Mouse (Mus musculus) midbrain, embryonic 13.5 days (tissue): ENCODE measurements around the gene Ptp4a2. TPM values are rescaled to one million over a fixed set of nuclear protein-coding genes. Genes with fewer than 3 reads are reported as not detected.

ENCODE experiments used
- ATAC-seq: fragments of 200-750 bp; cut with Nextera tagmentation; 2 replicates; pipeline ENCODE4 v1.8.0; 2017; ENCODE audit warnings: mild to moderate bottlenecking, moderate TSS enrichment, moderate library complexity
- H3K27ac ChIP-seq: fragments of 300-500 bp; sonication (generic); 2 replicates; pipeline ENCODE4 v1.5.1; 2015; ENCODE audit warnings: inconsistent platforms, mild to moderate bottlenecking, moderate library complexity
- H3K27me3 ChIP-seq: fragments of 300-500 bp; sonication (generic); 2 replicates; pipeline ENCODE4 v1.6.1; 2015; ENCODE audit warnings: mild to moderate bottlenecking, inconsistent platforms
- H3K36me3 ChIP-seq: fragments of 300-500 bp; sonication (generic); 2 replicates; pipeline ENCODE4 v1.6.1; 2015; ENCODE audit warnings: mild to moderate bottlenecking, inconsistent platforms
- H3K4me1 ChIP-seq: fragments of 300-500 bp; sonication (generic); replicated peaks from 2 replicates; pipeline ENCODE4 v1.6.1; 2015; ENCODE audit warnings: inconsistent platforms
- H3K4me2 ChIP-seq: fragments of 300-500 bp; sonication (generic); replicated peaks from 2 replicates; pipeline ENCODE4 v1.6.1; 2015; ENCODE audit warnings: moderate library complexity, mild to moderate bottlenecking, inconsistent platforms
- H3K4me3 ChIP-seq: fragments of 300-500 bp; sonication (generic); replicated peaks from 2 replicates; pipeline ENCODE4 v1.5.1; 2015; ENCODE audit warnings: mild to moderate bottlenecking, inconsistent platforms
- H3K9ac ChIP-seq: fragments of 300-500 bp; sonication (generic); replicated peaks from 2 replicates; pipeline ENCODE4 v1.6.1; 2015; ENCODE audit warnings: mild to moderate bottlenecking, inconsistent platforms
- H3K9me3 ChIP-seq: fragments of 300-500 bp; sonication (generic); 2 replicates; pipeline ENCODE4 v1.6.1; 2016; ENCODE audit warnings: mild to moderate bottlenecking, inconsistent platforms
- WGBS: fragments of 180-500 bp; shearing (Covaris S2); methylation state at CpG from one replicate; pipeline ENCODE4 v1.1.7; 2015; 5-methylcytosine and 5-hydroxymethylcytosine counted together
- polyA plus RNA-seq: library from polyadenylated mRNA; unstranded; fragments of >200 nt; fragmentation: Nextera tagmentation; extraction: Ambion mirVana; gene quantifications from 2 replicates; pipeline ENCODE4 v1.2.1, GENCODE M21; 2015

The Ptp4a2 gene
- polyA plus RNA-seq, 1 experiment from 2014 or later, result 287 TPM

- no peak overlapping the region for H3K4me2 ChIP-seq
- no peaks in the 10 kb centered on the region for H3K27me3 ChIP-seq
- no peaks in the 10 kb centered on the region for H3K36me3 ChIP-seq
- no peak for ATAC-seq
- H3K4me3 ChIP-seq, result no peak overlapping the region
- H3K9me3 ChIP-seq, result no peaks in the 10 kb centered on the region
- WGBS, result 82% methylated on average over 5 of the region's 5 CpGs
- no peak overlapping the region for H3K27ac ChIP-seq
- no peak overlapping the region for H3K9ac ChIP-seq
- H3K4me1 ChIP-seq, result peaks cover 15% of the 10 kb centered on the region
These were observed 27.5 kb upstream of the Ptp4a2 start for GRCm38 (mm10) chr4:129783506-129783905.

- Histone ChIP-seq H3K27me3 (no peaks in the 10 kb centered on the region), H3K27ac (no peak overlapping the region), H3K9me3 (no peaks in the 10 kb centered on the region), H3K4me2 (no peak overlapping the region), H3K4me3 (no peak overlapping the region), H3K4me1 (peaks cover 15% of the 10 kb centered on the region), H3K9ac (no peak overlapping the region), H3K36me3 (no peaks in the 10 kb centered on the region)
- ATAC-seq, result peak; percentile 24; the same call in 1 of the 2 replicates
- WGBS, result 3% methylated on average over 4 of the region's 4 CpGs
These were observed 25.8 kb upstream of the Ptp4a2 start for GRCm38 (mm10) chr4:129785178-129785577.

- Histone ChIP-seq H3K4me3 (no peak overlapping the region), H3K27ac (no peak overlapping the region), H3K27me3 (no peaks in the 10 kb centered on the region), H3K9ac (no peak overlapping the region), H3K4me2 (no peak overlapping the region), H3K9me3 (no peaks in the 10 kb centered on the region), H3K4me1 (peaks cover 10% of the 10 kb centered on the region), H3K36me3 (no peaks in the 10 kb centered on the region)
- ATAC-seq, result no peak
- 81% methylated on average over 8 of the region's 8 CpGs for WGBS
These were observed 22.3 kb upstream of the Ptp4a2 start for GRCm38 (mm10) chr4:129788693-129789092.

- Histone ChIP-seq H3K4me2 (no peak overlapping the region), H3K27me3 (no peaks in the 10 kb centered on the region), H3K9ac (no peak overlapping the region), H3K36me3 (no peaks in the 10 kb centered on the region), H3K4me3 (no peak overlapping the region), H3K9me3 (no peaks in the 10 kb centered on the region), H3K27ac (no peak overlapping the region), H3K4me1 (peaks cover 11% of the 10 kb centered on the region)
- 91% methylated on average over 2 of the region's 2 CpGs for WGBS
- ATAC-seq, result no peak
These were observed 21.4 kb upstream of the Ptp4a2 start for GRCm38 (mm10) chr4:129789635-129790034.

GRCm38 (mm10) chr4:129790475-129790874, 20.5 kb upstream of the Ptp4a2 start:
- Histone ChIP-seq H3K4me1 (peaks cover 19% of the 10 kb centered on the region), H3K27me3 (no peaks in the 10 kb centered on the region), H3K9me3 (no peaks in the 10 kb centered on the region), H3K27ac (no peak overlapping the region), H3K36me3 (no peaks in the 10 kb centered on the region), H3K9ac (no peak overlapping the region), H3K4me3 (no peak overlapping the region), H3K4me2 (no peak overlapping the region)
- WGBS, result 78% methylated on average over 3 of the region's 3 CpGs
- no peak for ATAC-seq

GRCm38 (mm10) chr4:129791399-129791798, 19.6 kb upstream of the Ptp4a2 start:
- Histone ChIP-seq H3K36me3 (no peaks in the 10 kb centered on the region), H3K9me3 (no peaks in the 10 kb centered on the region), H3K9ac (no peak overlapping the region), H3K4me2 (no peak overlapping the region), H3K4me1 (peaks cover 26% of the 10 kb centered on the region), H3K4me3 (no peak overlapping the region), H3K27me3 (0 out of 2 replicates have a peak, but pooled peaks cover 3% of the 10 kb centered on the region), H3K27ac (peak overlapping the region; percentile 54; the same call in 1 of the 2 replicates)
- ATAC-seq, result no peak
- 3% methylated on average over 1 of the region's 1 CpGs for WGBS

- Histone ChIP-seq H3K9ac (no peak overlapping the region), H3K27me3 (0 out of 2 replicates have a peak, but pooled peaks cover 3% of the 10 kb centered on the region), H3K36me3 (no peaks in the 10 kb centered on the region), H3K9me3 (no peaks in the 10 kb centered on the region), H3K4me3 (no peak overlapping the region), H3K4me1 (peaks cover 26% of the 10 kb centered on the region), H3K4me2 (no peak overlapping the region), H3K27ac (no peak overlapping the region)
- ATAC-seq, result no peak
- 89% methylated on average over 7 of the region's 7 CpGs for WGBS
These were observed 18.3 kb upstream of the Ptp4a2 start for GRCm38 (mm10) chr4:129792666-129793202.

GRCm38 (mm10) chr4:129793713-129794329, 17.2 kb upstream of the Ptp4a2 start:
- Histone ChIP-seq H3K27me3 (0 out of 2 replicates have a peak, but pooled peaks cover 3% of the 10 kb centered on the region), H3K4me3 (no peak overlapping the region), H3K4me1 (peaks cover 26% of the 10 kb centered on the region), H3K9ac (no peak overlapping the region), H3K9me3 (no peaks in the 10 kb centered on the region), H3K27ac (no peak overlapping the region), H3K36me3 (no peaks in the 10 kb centered on the region), H3K4me2 (no peak overlapping the region)
- 63% methylated on average over 5 of the region's 5 CpGs for WGBS
- no peak for ATAC-seq

GRCm38 (mm10) chr4:129795151-129795860, 15.7 kb upstream of the Ptp4a2 start:
- peak overlapping the region; percentile 29 for H3K4me2 ChIP-seq
- 0 out of 2 replicates have a peak, but pooled peaks cover 3% of the 10 kb centered on the region for H3K27me3 ChIP-seq
- H3K9me3 ChIP-seq, result no peaks in the 10 kb centered on the region
- 8% methylated on average over 17 of the region's 17 CpGs for WGBS
- H3K36me3 ChIP-seq, result no peaks in the 10 kb centered on the region
- peak overlapping the region; percentile 44 for H3K27ac ChIP-seq
- no peak for ATAC-seq
- 0 out of 2 replicates have a peak overlapping the region, but pooled peaks have one; percentile 11 for H3K9ac ChIP-seq
- peaks cover 26% of the 10 kb centered on the region for H3K4me1 ChIP-seq
- no peak overlapping the region for H3K4me3 ChIP-seq

- ATAC-seq, result no peak
- Histone ChIP-seq H3K36me3 (no peaks in the 10 kb centered on the region), H3K4me3 (no peak overlapping the region), H3K9me3 (no peaks in the 10 kb centered on the region), H3K4me1 (peaks cover 25% of the 10 kb centered on the region), H3K27ac (no peak overlapping the region; the same call in 1 of the 2 replicates), H3K27me3 (0 out of 2 replicates have a peak, but pooled peaks cover 3% of the 10 kb centered on the region), H3K9ac (no peak overlapping the region), H3K4me2 (peak overlapping the region; percentile 29; the same call in 1 of the 2 replicates)
- WGBS, result 36% methylated on average over 8 of the region's 8 CpGs
These were observed 15.2 kb upstream of the Ptp4a2 start for GRCm38 (mm10) chr4:129795861-129796260.

GRCm38 (mm10) chr4:129797985-129798384, 13.0 kb upstream of the Ptp4a2 start:
- Histone ChIP-seq H3K4me3 (no peak overlapping the region), H3K9ac (no peak overlapping the region), H3K9me3 (no peaks in the 10 kb centered on the region), H3K27me3 (0 out of 2 replicates have a peak, but pooled peaks cover 3% of the 10 kb centered on the region), H3K4me2 (no peak overlapping the region), H3K4me1 (peaks cover 15% of the 10 kb centered on the region), H3K36me3 (no peaks in the 10 kb centered on the region), H3K27ac (no peak overlapping the region)
- 32% methylated on average over 5 of the region's 5 CpGs for WGBS
- no peak for ATAC-seq

GRCm38 (mm10) chr4:129803368-129803767, 7.7 kb upstream of the Ptp4a2 start:
- H3K27ac ChIP-seq, result no peak overlapping the region
- no peak for ATAC-seq
- no peaks in the 10 kb centered on the region for H3K4me1 ChIP-seq
- WGBS, result 81% methylated on average over 1 of the region's 1 CpGs
- H3K36me3 ChIP-seq, result no peaks in the 10 kb centered on the region
- H3K9ac ChIP-seq, result no peak overlapping the region
- no peak overlapping the region for H3K4me2 ChIP-seq
- no peaks in the 10 kb centered on the region for H3K9me3 ChIP-seq
- no peak overlapping the region for H3K4me3 ChIP-seq
- no peaks in the 10 kb centered on the region for H3K27me3 ChIP-seq
